Mouse (Mus musculus) adrenal gland, postnatal 36 days (tissue): Measurements from ENCODE around the gene 3110040M04Rik. TPM values are rescaled to one million over a fixed set of nuclear protein-coding genes. Genes with fewer than 3 reads are reported as not detected.
A peak's percentile ranks its signal among the peaks of the same experiment; 100 is the strongest.

Source experiments
- DNase-seq, 2 experiments: peaks; one replicate each; pipeline ENCODE4 v3.0.0; 2021; ENCODE audit warnings: mixed read lengths in 1 of 2
- total RNA-seq, 2 experiments: library from RNA; stranded (reverse); gene quantifications; 2 replicates each; pipeline ENCODE4 v1.2.3; 2021

3110040M04Rik gene
- total RNA-seq, 2 experiments from 2014 or later: not detected

DNA sequence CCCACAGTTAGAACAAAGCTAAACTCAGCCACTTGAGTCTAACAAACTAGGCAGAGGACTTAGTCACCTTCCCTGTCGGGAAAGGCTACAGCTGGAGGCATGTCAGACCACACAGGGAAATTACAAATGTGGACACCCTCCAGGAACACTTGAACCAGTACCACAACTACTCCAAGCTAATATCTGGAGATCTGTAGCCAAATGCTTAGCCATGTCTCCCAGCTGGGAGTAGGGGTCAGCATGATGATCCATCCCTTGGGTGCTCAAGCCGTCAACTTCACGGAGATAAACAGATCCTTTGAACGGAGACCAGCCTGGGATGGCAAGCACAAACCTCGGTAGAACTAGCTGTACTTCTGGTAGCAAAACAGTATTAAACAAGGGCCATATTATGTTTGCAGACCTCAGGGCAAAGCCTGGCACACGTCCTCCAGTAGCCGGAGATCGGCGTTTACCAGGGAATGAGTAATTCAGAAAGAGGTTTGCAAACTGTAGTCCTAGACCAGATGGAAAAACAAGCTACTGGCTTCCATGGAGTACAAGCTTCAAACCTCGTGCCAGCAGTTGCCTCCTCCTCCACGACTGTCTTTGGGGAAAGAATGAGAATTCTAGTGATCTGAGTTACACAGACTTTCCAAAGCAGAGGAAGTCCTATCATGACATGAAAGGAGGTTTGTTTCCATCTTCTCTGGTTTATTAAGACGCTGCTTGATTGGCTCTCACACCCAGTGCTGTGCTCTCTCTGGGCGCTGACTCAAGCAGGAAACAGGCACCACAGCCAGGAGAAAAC, 32.4 kb downstream of the 3110040M04Rik start:
- peak in 1 of 2 experiments; percentile 17 for DNase-seq

DNA sequence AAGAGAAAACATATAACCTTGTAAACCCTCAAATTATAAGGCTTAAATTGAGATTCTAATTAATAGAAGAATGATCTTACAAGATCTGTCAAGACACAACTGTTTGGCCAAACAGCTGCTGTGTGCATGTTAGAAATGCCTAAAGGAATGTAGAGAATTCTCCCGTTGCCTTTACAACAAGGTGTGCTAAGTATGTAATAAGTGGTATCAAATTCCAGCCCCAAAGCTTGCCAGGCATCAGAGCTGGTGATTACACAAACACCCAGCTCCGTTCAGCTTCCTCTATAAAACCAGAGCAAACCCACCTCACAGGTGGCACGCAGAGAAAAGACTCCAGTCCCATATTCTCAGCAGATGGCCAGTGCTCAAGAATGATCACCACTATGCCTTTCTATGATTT, 33.9 kb downstream of the 3110040M04Rik start:
- no peak for DNase-seq

DNA sequence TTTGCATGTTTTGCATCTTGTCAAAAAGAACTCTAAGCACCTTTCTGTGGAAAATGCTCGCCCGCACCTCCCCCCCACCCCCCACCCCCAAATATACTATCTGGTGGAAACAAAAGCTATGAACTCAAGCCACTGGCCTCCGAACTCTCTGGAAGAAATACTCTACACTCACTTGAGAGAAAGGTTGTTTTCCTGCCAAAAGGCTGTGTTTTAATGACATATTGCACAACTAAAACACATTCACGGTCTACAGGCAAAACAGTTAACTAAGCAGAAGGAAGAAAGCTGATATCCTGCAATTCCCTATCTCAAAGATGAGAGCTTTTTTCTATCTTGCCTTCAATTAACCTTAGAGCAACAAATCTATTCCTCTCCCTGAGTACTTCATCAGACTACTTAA, 39.4 kb downstream of the 3110040M04Rik start:
- no peak for DNase-seq

DNA sequence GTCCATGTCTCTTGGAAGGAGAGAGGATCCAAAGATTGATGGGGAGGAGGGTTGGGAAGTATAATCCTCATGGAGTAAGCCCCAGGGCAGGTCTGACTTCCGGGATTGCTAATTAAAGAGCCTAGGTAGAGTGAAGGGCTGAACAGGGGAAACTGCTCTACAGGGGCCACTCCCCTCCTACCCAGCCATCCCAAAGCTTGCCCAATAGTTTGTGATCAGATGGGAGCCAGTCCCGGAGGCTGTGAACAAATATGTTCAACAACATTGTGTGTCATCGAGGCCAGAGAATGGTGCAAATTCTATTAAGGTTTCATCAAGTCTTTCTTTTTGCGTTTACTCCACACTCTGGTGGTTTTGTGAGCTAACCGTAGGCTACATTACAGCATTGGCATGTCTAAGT, 40.1 kb downstream of the 3110040M04Rik start:
- DNase-seq: no peak

DNA sequence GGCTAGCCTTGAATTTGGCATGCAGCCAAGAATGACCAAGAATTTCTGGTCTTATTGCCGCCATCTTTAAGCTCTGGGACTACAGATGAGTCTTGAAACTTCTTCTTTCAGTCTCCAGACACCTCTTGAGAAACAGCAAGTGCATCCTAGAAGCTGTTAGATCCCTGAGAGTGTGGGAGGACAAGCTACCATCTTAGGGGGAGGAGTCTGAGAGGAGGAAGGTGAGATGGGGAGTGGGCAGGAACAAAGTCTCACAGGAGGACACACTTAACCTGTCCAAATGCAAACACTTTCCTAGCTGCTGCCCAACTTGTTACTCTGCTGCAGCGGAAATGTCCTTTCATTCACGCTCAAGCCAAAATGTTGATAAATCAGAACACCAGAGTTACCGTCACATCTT, 40.8 kb downstream of the 3110040M04Rik start:
- no peak for DNase-seq

DNA sequence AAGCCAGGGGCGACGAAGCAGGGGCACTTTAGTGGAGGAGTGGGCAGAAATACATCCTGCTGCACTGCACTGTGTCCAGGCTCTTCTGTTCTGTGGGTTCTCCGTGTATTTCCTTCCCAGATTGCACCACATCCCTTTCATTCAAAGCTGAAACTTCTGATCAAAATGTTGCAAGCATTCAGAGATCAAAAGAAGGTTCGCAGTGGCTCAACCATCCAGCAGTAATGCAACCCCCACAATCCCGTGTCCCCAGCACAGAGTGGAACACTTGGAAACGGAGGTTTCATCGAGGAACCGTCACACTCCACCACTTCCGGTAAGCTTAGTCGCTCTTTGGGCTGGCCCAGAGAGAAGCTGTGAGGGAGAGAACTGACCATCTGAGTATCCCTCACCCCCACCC, 41.2 kb downstream of the 3110040M04Rik start:
- no peak for DNase-seq

DNA sequence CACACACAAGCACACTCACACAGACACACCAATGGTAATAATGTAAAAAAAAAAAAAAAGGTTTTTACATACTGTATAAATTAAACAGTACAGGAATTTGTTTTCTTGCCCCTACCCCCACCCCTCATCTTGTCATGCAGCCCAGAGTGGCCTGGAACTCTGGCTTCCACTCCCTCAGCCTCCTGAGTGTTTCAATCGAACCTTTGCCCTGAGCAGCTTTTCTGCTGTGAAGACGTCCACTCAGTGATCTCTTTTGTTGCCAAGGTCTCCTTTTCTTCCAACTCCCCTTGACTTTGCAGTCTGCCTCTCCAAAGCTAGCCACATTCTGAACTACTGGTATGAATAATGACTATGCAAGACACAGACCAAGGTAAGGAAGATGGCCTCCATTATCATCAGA, 41.9 kb downstream of the 3110040M04Rik start:
- no peak for DNase-seq

DNA sequence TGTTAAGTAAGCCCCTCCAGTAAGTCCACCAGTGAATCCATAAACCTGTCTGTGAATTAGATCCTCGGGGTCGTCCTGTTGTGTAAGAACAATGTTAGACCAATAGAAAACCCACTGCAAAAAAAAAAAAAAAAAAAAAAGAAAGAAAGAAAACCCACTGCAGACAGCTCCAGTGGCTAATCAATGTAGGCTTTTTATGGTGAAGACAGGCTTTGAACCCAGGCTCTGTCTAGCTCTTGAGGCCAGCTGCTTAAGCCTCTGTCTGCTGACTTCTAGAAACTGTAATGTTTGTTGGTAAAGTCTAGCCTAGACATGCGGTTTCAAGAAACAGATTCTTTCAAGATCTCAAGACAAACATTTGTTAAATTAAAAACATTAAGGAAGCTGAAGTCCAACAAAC, 46.2 kb downstream of the 3110040M04Rik start:
- DNase-seq: no peak

DNA sequence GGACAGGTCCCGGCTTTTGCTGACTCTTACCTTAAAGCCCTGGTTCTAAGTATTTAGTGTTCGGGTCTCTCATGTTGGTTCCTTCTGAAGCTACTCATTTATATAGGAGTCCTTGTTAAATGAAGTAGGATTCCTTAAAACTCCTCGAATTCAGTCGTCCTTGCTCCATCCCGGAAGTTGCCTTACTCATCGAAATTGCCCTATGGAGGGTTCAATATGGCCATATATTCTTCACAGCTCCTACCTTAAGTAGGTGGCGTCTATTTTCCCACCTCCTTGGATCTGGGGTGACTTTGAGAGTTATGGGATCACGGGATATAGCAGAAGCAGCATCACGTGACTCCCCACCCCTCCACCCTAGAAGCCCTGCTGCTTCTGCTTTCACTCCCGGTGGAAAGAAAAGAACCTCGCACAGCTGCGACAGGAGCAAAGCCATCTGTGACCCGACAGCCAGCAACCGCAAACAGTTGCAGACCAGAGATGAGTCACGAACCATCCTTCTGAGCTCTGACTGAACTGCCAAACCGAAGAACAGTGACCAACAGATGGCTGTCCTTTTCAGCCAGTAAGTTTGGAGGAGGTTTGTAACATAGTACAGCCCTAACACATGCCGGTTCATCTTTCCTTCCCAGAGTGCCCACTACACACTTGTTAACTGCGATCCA, 46.7 kb downstream of the 3110040M04Rik start:
- peak; percentile 56 to 62 for DNase-seq

DNA sequence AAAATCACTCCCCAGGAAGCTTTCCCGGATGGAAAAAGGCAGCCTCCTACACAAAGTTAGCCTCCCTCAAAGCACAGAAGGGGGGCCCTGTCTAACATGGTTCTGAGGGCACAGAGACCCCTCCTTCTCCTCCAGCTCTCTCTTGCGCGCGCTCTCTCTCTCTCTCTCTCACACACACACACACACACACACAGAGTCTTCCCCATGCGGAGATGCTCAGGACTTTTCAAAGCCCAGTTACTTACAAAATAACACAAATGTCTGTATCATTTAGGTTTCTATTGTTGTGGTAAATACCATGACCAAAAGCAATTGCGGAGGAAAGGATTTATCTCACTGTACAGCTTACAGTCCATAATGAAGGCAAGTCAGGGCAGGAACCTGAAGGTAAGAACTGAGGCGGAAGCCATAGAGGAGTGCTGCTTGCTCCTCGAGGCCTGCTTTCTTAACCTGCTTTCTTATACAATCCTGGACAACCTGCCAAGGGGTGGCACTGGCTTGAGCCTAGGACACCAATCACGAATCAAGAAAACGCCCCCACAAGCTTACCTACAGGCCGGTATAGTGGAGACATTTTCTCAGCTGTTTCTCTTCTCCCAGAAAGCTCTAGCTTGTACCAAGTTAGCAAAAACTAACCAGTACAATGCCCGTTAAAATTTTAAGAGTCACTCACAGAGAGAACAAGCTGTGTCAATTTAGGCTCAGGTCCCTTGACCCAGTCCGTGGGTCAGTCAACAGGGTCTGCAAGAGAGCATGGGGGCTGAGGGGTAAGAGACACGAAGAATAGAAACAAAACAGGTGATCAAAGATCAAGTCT, 47.5 kb downstream of the 3110040M04Rik start:
- no peak for DNase-seq

Other genes with a start within 250 kb of the 3110040M04Rik start
- gene Hmcn1, start 210.7 kb upstream of the 3110040M04Rik start, total RNA-seq: 1 to 10 TPM; 1.4 to 1.9 TPM
- gene Gm47985, start 21.6 kb upstream of the 3110040M04Rik start, total RNA-seq: not detected
- gene Gm8947, start 11.7 kb upstream of the 3110040M04Rik start, total RNA-seq: not detected
- gene Gm47995, start 5.7 kb upstream of the 3110040M04Rik start, total RNA-seq: not detected
- not detected for gene Gm47996, start 6.0 kb downstream of the 3110040M04Rik start, total RNA-seq
- gene Ivns1abp, start 140.4 kb downstream of the 3110040M04Rik start, total RNA-seq: 100 to 1,000 TPM; 137 to 199 TPM
- gene Swt1, start 224.3 kb downstream of the 3110040M04Rik start, total RNA-seq: 10 to 100 TPM; 16.5 to 26.8 TPM
- gene Trmt1l, start 224.4 kb downstream of the 3110040M04Rik start, total RNA-seq: 10 to 100 TPM; 25.5 to 31.9 TPM